Mouse (Mus musculus) G1E (cell line): ENCODE data around the gene Apob. TPM values are rescaled to one million over a fixed set of nuclear protein-coding genes. Genes with fewer than 3 reads are reported as not detected.

ENCODE experiments used
- ATAC-seq: 2 replicates; pipeline ENCODE4 v1.8.0; 2016; ENCODE audit warnings: mild to moderate bottlenecking; ENCODE audit not compliant: insufficient number of reproducible peaks, poor library complexity, low FRiP score, severe bottlenecking; ENCODE audit errors: extremely low read depth
- DNase-seq: peaks from one replicate; pipeline ENCODE4 v3.0.0; 2012; ENCODE audit warnings: low spot score
- H3K27me3 ChIP-seq: 2 replicates; pipeline ENCODE4 v1.6.1; 2012; ENCODE audit warnings: mild to moderate bottlenecking, low read length, inconsistent platforms; ENCODE audit not compliant: insufficient read depth
- H3K36me3 ChIP-seq: replicated peaks from 2 replicates; pipeline ENCODE3; 2012; ENCODE audit warnings: mild to moderate bottlenecking, inconsistent platforms
- H3K4me1 ChIP-seq: 2 replicates; pipeline ENCODE4 v1.6.1; 2012; ENCODE audit warnings: low read depth, low read length, inconsistent platforms, mixed read lengths; ENCODE audit not compliant: insufficient read depth
- H3K4me3 ChIP-seq: 2 replicates; pipeline ENCODE4 v1.5.1; 2012; ENCODE audit warnings: low read depth, mild to moderate bottlenecking, inconsistent platforms, low read length, moderate library complexity, mixed read lengths
- H3K9me3 ChIP-seq: replicated peaks from 2 replicates; pipeline ENCODE4 v1.6.1; 2012; ENCODE audit warnings: inconsistent platforms
- CTCF ChIP-seq: IDR thresholded peaks from 2 replicates; pipeline ENCODE4 v1.5.1; 2012; ENCODE audit warnings: low read depth, low read length, inconsistent platforms, mixed read lengths
- GATA1 ChIP-seq: IDR thresholded peaks from 2 replicates; pipeline ENCODE4 v1.6.1; 2012; ENCODE audit warnings: borderline replicate concordance, low read length, inconsistent platforms, mixed read lengths
- GATA2 ChIP-seq: IDR thresholded peaks from 2 replicates; pipeline ENCODE4 v1.6.1; 2012; ENCODE audit warnings: low read depth, low read length, inconsistent platforms, borderline replicate concordance
- POLR2AphosphoS5 ChIP-seq: IDR thresholded peaks from 2 replicates; pipeline ENCODE4 v1.6.1; 2012; ENCODE audit warnings: low read depth, low read length, inconsistent platforms; ENCODE audit not compliant: insufficient replicate concordance
- TAL1 ChIP-seq: conservative IDR thresholded peaks from 2 replicates; pipeline ENCODE4 v1.6.1; 2012; ENCODE audit warnings: low read depth, low read length, inconsistent platforms, mixed read lengths
- polyA plus RNA-seq: library from polyadenylated mRNA; stranded (reverse); fragments of >175 nt; gene quantifications from 2 replicates; pipeline ENCODE4 v1.2.3, GENCODE M21; 2012
- total RNA-seq, 2 experiments: library from RNA; stranded (forward) in 1 of 2; stranded (reverse) in 1 of 2; fragments of 200-1000 nt in 1 of 2; fragments of >200 nt in 1 of 2; fragmentation: Nextera tagmentation in 1 of 2; gene quantifications; 2 replicates each; pipeline ENCODE4 v1.2.3; 2014 to 2017

Gene Apob
- total and polyA plus RNA-seq, 3 experiments: 0.16 TPM; not detected in 2

DNA sequence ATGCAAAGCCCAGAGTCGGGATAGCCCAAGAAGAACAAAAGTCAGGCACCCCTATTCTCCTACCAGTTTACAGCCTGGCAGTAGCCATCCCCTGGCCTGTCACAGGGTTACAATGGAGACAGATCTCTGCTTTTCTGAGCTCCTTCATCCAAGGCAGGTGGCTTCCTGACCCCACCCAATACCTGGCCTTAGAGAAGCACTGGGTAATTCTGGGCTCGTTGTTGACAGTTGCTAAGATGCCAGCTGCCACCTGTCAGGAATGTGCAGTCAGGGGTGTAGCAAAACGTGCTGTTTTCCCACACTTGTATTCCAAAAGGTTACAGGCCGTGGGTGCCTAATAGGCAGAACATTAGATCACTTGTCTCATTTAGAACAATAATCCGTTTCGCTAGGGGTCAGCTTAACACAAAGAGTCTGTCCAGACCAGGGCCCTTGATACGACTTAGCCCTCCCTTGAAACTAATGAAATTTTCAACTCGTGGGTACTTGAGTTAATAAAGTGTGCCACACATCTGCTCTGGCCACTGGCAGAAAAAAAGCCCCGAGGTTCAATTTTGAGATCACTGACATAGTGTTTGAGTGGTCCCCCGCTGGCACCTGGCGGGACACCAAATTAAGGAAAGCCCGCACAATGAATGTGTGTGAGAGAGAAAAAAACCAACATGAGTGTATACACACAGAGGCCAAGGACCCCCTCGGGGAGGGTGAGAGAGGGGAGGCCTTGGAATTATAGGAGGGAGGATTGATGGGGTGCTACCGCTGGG is 54.3 kb downstream of the Apob start:
- Histone ChIP-seq H3K36me3 (no peaks in the 10 kb centered on the region), H3K4me3 (no peak overlapping the region), H3K4me1 (no peaks in the 10 kb centered on the region), H3K27me3 (no peaks in the 10 kb centered on the region), H3K9me3 (peaks cover 31% of the 10 kb centered on the region)
- DNase-seq (no peak), ATAC-seq (no peak)
- TF ChIP-seq GATA2 (no peak), TAL1 (no peak), GATA1 (no peak), CTCF (no peak), POLR2AphosphoS5 (no peak)

DNA sequence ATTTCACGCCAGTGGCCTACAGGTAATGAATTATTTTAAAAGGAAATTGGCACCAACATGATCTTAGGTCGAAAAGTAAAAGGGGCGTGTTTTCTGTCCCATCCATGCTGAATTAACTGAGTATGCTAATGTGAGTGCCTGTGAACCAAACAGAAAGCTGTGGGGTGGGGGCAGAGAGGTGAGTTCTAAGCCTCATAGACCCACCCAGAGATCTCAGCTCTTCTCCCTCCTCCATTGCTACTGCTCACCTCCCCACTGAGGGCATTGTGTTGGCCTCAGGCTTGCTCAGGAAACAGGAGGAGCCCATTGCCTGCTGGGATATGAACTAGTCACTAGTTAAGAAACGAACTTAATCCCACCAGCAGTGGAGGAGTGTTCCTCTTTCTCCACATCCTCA is 54.9 kb downstream of the Apob start:
- Histone ChIP-seq H3K4me3 (no peak overlapping the region), H3K4me1 (no peaks in the 10 kb centered on the region), H3K36me3 (no peaks in the 10 kb centered on the region), H3K9me3 (peaks cover 31% of the 10 kb centered on the region), H3K27me3 (no peaks in the 10 kb centered on the region)
- ATAC-seq: no peak
- no peak for DNase-seq
- TF ChIP-seq POLR2AphosphoS5: no peak
- TF ChIP-seq CTCF: no peak
- TF ChIP-seq GATA1: no peak
- TF ChIP-seq GATA2: no peak
- no peak for TF ChIP-seq TAL1

GRCm38 (mm10) chr12:8038081-8038730 is 60.8 kb downstream of the Apob start:
- no peaks in the 10 kb centered on the region for H3K27me3 ChIP-seq
- no peaks in the 10 kb centered on the region for H3K36me3 ChIP-seq
- no peaks in the 10 kb centered on the region for H3K4me1 ChIP-seq
- DNase-seq (no peak), ATAC-seq (no peak)
- TF ChIP-seq GATA2: no peak
- TF ChIP-seq CTCF: no peak
- TF ChIP-seq TAL1: no peak
- no peak for TF ChIP-seq POLR2AphosphoS5
- no peak for TF ChIP-seq GATA1
- no peak overlapping the region for H3K4me3 ChIP-seq
- peaks cover 15% of the 10 kb centered on the region for H3K9me3 ChIP-seq

GRCm38 (mm10) chr12:8042626-8043394 is 65.4 kb downstream of the Apob start:
- H3K4me3 ChIP-seq: no peak overlapping the region
- ATAC-seq (no peak), DNase-seq (no peak)
- H3K9me3 ChIP-seq: peaks cover 22% of the 10 kb centered on the region
- no peaks in the 10 kb centered on the region for H3K4me1 ChIP-seq
- TF ChIP-seq TAL1: no peak
- TF ChIP-seq POLR2AphosphoS5: no peak
- no peak for TF ChIP-seq GATA2
- TF ChIP-seq CTCF: no peak
- TF ChIP-seq GATA1: no peak
- no peaks in the 10 kb centered on the region for H3K36me3 ChIP-seq
- H3K27me3 ChIP-seq: no peaks in the 10 kb centered on the region

DNA sequence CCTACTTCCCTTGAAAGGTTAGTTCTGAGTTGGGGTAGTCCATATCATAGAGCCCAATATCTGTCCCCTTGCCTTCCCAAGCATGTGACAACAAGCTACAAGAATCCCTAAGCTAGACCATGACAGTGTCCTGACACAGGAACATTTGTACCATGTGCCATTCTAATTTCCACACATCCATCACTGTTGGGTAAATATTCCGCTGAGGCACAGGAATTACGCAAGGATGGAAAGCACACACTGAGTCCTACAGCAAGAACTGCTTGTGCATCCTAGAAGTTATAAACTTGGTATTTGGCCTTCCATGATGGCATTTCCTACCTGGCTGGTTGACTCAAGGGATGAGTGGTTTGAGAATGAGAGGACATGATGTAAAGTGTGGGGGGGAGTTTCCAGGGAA is 69.6 kb downstream of the Apob start:
- no peak overlapping the region for H3K4me3 ChIP-seq
- no peaks in the 10 kb centered on the region for H3K36me3 ChIP-seq
- ATAC-seq: no peak
- no peak for DNase-seq
- no peaks in the 10 kb centered on the region for H3K4me1 ChIP-seq
- TF ChIP-seq POLR2AphosphoS5: no peak
- no peak for TF ChIP-seq CTCF
- TF ChIP-seq TAL1: no peak
- H3K9me3 ChIP-seq: peaks cover 22% of the 10 kb centered on the region
- no peaks in the 10 kb centered on the region for H3K27me3 ChIP-seq

DNA sequence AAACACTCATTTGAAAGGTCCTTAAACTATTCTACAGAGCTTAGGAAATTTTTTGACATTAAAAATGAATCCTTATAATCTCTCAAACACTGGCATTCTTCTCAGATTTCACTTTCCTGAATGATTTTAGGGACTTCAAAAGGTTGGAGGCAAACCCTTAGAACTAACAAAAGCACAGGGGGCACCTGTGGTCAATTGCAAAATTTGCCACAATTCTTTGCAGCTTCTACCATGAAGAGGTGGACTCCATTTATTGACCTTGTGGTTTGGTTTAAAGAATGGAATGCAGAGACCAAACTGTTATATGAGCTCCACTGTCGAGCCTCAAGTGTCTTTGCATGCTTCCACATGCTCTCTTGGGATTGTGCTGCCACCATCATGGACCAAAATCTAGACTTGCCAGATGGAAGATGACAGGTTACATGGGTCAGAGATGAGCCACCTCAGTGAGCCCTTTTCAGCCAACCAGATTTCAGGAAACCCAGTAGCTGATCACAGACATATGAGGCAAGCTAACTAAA is 70.4 kb downstream of the Apob start:
- DNase-seq (no peak), ATAC-seq (no peak)
- TF ChIP-seq CTCF (no peak), GATA2 (no peak), TAL1 (no peak), POLR2AphosphoS5 (no peak), GATA1 (no peak)
- Histone ChIP-seq H3K36me3 (no peaks in the 10 kb centered on the region), H3K4me3 (no peak overlapping the region), H3K27me3 (no peaks in the 10 kb centered on the region), H3K4me1 (no peaks in the 10 kb centered on the region), H3K9me3 (peaks cover 19% of the 10 kb centered on the region)
